Mouse (Mus musculus) spleen, postnatal 14 days (tissue): Measurements from ENCODE around the gene Tbc1d8.
A peak's percentile ranks its signal among the peaks of the same experiment; 100 is the strongest.

Experiments
- DNase-seq, 2 experiments: peaks; one replicate each; pipeline ENCODE4 v3.0.0; 2021 to 2022; ENCODE audit warnings: low spot score in 2 of 2

The Tbc1d8 gene

GRCm38 (mm10) chr1:39394650-39395049, 83.9 kb downstream of the Tbc1d8 start:
- no peak for DNase-seq

GRCm38 (mm10) chr1:39394096-39394495, 84.5 kb downstream of the Tbc1d8 start:
- no peak for DNase-seq

GRCm38 (mm10) chr1:39393217-39393867, 85.2 kb downstream of the Tbc1d8 start:
- DNase-seq = no peak

GRCm38 (mm10) chr1:39392189-39392588, 86.4 kb downstream of the Tbc1d8 start:
- peak; percentile 44 to 64 for DNase-seq

GRCm38 (mm10) chr1:39391652-39392051, 86.9 kb downstream of the Tbc1d8 start:
- no peak for DNase-seq

GRCm38 (mm10) chr1:39389338-39389737, 89.2 kb downstream of the Tbc1d8 start:
- no peak for DNase-seq

GRCm38 (mm10) chr1:39388163-39388562, 90.4 kb downstream of the Tbc1d8 start:
- DNase-seq = no peak

- no peak for DNase-seq
Measured at GRCm38 (mm10) chr1:39387497-39387896, 91.1 kb downstream of the Tbc1d8 start.

GRCm38 (mm10) chr1:39386456-39386855, 92.1 kb downstream of the Tbc1d8 start:
- DNase-seq = no peak

- DNase-seq = no peak
Measured at GRCm38 (mm10) chr1:39384914-39385313, 93.6 kb downstream of the Tbc1d8 start.

- no peak for DNase-seq
Measured at GRCm38 (mm10) chr1:39381017-39381416, 97.5 kb downstream of the Tbc1d8 start.

GRCm38 (mm10) chr1:39379021-39379420, 99.5 kb downstream of the Tbc1d8 start:
- DNase-seq = no peak

GRCm38 (mm10) chr1:39378540-39378939, 100.0 kb downstream of the Tbc1d8 start:
- no peak for DNase-seq

- DNase-seq = no peak
Measured at GRCm38 (mm10) chr1:39376726-39377240, 101.8 kb downstream of the Tbc1d8 start.

GRCm38 (mm10) chr1:39376121-39376520, 102.4 kb downstream of the Tbc1d8 start:
- DNase-seq = no peak

GRCm38 (mm10) chr1:39374231-39374809, 104.2 kb downstream of the Tbc1d8 start:
- DNase-seq = no peak

- DNase-seq = no peak
Measured at GRCm38 (mm10) chr1:39373378-39373777, 105.2 kb downstream of the Tbc1d8 start.

GRCm38 (mm10) chr1:39372220-39372843, 106.2 kb downstream of the Tbc1d8 start:
- no peak for DNase-seq

- no peak for DNase-seq
Measured at GRCm38 (mm10) chr1:39370431-39370830, 108.1 kb downstream of the Tbc1d8 start.

- DNase-seq = no peak
Measured at GRCm38 (mm10) chr1:39368267-39368841, 110.2 kb downstream of the Tbc1d8 start.

- peak; percentile 91 to 92 for DNase-seq
Measured at GRCm38 (mm10) chr1:39367601-39368266, 110.8 kb downstream of the Tbc1d8 start, which contains the start of gene Rpl31. Gene Rpl31, plus strand, starts transcription at chr1:39367842.

GRCm38 (mm10) chr1:39367045-39367444, 111.5 kb downstream of the Tbc1d8 start:
- DNase-seq = no peak
